In the genomic region with DNA sequence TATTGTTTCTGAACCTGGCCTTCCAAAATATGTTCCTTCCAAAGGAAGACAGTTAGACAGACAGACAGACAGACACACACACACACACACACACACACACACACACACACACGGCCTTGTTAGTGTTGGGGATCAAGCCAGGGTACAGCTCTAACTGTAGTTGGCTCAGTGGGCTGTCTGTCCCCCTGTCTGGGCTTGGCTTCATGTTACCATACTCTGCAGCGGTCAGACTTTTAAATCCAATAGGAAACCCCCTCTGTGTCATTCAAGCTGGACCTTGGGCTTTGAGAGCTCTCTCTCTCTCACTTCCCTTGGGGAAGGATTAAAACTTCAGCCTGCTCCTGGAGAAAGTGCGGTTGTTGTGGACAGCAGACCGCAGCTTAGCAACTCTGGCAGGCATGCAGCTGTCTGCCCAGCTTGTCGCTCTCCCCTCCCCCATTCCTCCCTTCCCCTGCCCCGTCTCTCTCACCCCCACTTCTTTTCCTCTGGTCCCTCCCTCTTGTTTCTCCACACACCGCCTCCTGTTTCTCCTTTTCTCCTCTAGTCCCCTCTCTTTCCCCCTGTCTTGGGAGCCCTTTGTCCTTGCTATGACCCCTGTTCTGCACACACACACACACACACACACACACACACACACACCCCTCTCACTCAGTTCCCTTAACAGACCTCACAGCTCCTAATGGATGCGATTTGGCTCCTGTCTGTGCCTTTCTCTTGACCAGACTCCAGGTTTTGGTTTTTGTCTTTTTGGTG, we compare ENCODE assay signal across 7 mouse cellular contexts. TPM values are rescaled to one million over a fixed set of nuclear protein-coding genes. Genes with fewer than 3 reads are reported as not detected.
DNase-seq lines count a peak whose midpoint lies in the region; ATAC-seq lines count a peak whose summit lies in the region.

No protein-coding gene starts in this region.

- H3K4me3 ChIP-seq in heart, embryonic 13.5 days = 0 out of 2 replicates have a peak overlapping the region, but pooled peaks have one; percentile 16
- H3K4me3 ChIP-seq in limb, embryonic 10.5 days = peak overlapping the region; percentile 26
- no peak overlapping the region for H3K4me3 ChIP-seq in midbrain, embryonic 12.5 days

- peaks cover 88% of the 10 kb centered on the region for H3K4me1 ChIP-seq in heart, embryonic 13.5 days
- peaks cover 64% of the 10 kb centered on the region for H3K4me1 ChIP-seq in limb, embryonic 10.5 days
- H3K4me1 ChIP-seq in midbrain, embryonic 12.5 days = peaks cover 79% of the 10 kb centered on the region

- ATAC-seq in heart, embryonic 13.5 days (ENCODE audit: extremely low read depth, insufficient number of reproducible peaks, low FRiP score, low TSS enrichment) = peak; percentile 38; the same call in 1 of the 2 replicates
- ATAC-seq in midbrain, embryonic 12.5 days (ENCODE audit: low FRiP score, low read depth) = peak; percentile 88

- peak overlapping the region; percentile 54 for H3K4me2 ChIP-seq in heart, embryonic 13.5 days
- peak overlapping the region; percentile 28 for H3K4me2 ChIP-seq in midbrain, embryonic 12.5 days (replicated peaks)

- peak; percentile 56 for DNase-seq in urinary bladder, postnatal 14 days (ENCODE audit: low spot score)
- DNase-seq in urinary bladder, adult 18-20 months (ENCODE audit: low spot score in 2 of 2) = no peak
- DNase-seq in embryo, embryonic 9.5 days (ENCODE audit: extremely low spot score) = peak; percentile 86
- peak; percentile 76 for DNase-seq in limb, embryonic 10.5 days (ENCODE audit: low spot score)
- peak; percentile 42 to 67 for DNase-seq in thymus, postnatal 36 days

- H3K9me3 ChIP-seq in heart, embryonic 13.5 days = no peaks in the 10 kb centered on the region
- no peaks in the 10 kb centered on the region for H3K9me3 ChIP-seq in limb, embryonic 10.5 days (replicated peaks)
- no peaks in the 10 kb centered on the region for H3K9me3 ChIP-seq in midbrain, embryonic 12.5 days

- H3K36me3 ChIP-seq in heart, embryonic 13.5 days = peaks cover 6% of the 10 kb centered on the region; the same call in 1 of the 2 replicates
- peaks cover 5% of the 10 kb centered on the region for H3K36me3 ChIP-seq in limb, embryonic 10.5 days
- 0 out of 2 replicates have a peak, but pooled peaks cover 4% of the 10 kb centered on the region for H3K36me3 ChIP-seq in midbrain, embryonic 12.5 days

- peak overlapping the region; percentile 97 for H3K27ac ChIP-seq in heart, embryonic 13.5 days (replicated peaks)
- peak overlapping the region; percentile 90 for H3K27ac ChIP-seq in limb, embryonic 10.5 days
- peak overlapping the region; percentile 97 for H3K27ac ChIP-seq in midbrain, embryonic 12.5 days (replicated peaks)

- H3K9ac ChIP-seq in heart, embryonic 13.5 days = peak overlapping the region; percentile 72
- H3K9ac ChIP-seq in midbrain, embryonic 12.5 days (replicated peaks) = no peak overlapping the region

- no peaks in the 10 kb centered on the region for H3K27me3 ChIP-seq in heart, embryonic 13.5 days (replicated peaks)
- H3K27me3 ChIP-seq in limb, embryonic 10.5 days (ENCODE audit: low read depth, poor library complexity, severe bottlenecking) = no peaks in the 10 kb centered on the region
- H3K27me3 ChIP-seq in midbrain, embryonic 12.5 days = no peaks in the 10 kb centered on the region

- WGBS in heart, embryonic 13.5 days = under 1% methylated on average over 8 of the region's 8 CpGs
- 3% methylated on average over 8 of the region's 8 CpGs for WGBS in limb, embryonic 10.5 days
- WGBS in midbrain, embryonic 12.5 days = under 1% methylated on average over 8 of the region's 8 CpGs

RNA-seq across cellular contexts. Expression of gene Trak1, which starts 34.8 kb away (rescaled TPM):
- polyA plus RNA-seq in heart, embryonic 13.5 days (2015; fragmentation: Nextera tagmentation; extraction: Ambion mirVana) = 30.4 and 32.2 TPM in 2 replicates
- polyA plus RNA-seq in limb, embryonic 10.5 days (2016; fragmentation: Nextera tagmentation; extraction: Ambion mirVana) = 9.6 and 12.2 TPM in 2 replicates
- polyA plus RNA-seq in midbrain, embryonic 12.5 days (2016; fragmentation: Nextera tagmentation; extraction: Ambion mirVana) = 38.0 and 42.2 TPM in 2 replicates

RNA-seq across cellular contexts. Expression of gene Ulk4, which starts 55.1 kb away (rescaled TPM):
- 95.9 and 112 TPM in 2 replicates for polyA plus RNA-seq in heart, embryonic 13.5 days (2015; fragmentation: Nextera tagmentation; extraction: Ambion mirVana)
- 119 and 140 TPM in 2 replicates for polyA plus RNA-seq in limb, embryonic 10.5 days (2016; fragmentation: Nextera tagmentation; extraction: Ambion mirVana)
- polyA plus RNA-seq in midbrain, embryonic 12.5 days (2016; fragmentation: Nextera tagmentation; extraction: Ambion mirVana) = 193 and 218 TPM in 2 replicates

Comparison
In these comparisons a context has a peak if more than half of its experiments do, and no peak if none do; other contexts are left out.
1. DNase-seq: peak in urinary bladder, postnatal 14 days (single experiment), embryo, embryonic 9.5 days (single experiment), limb, embryonic 10.5 days (single experiment) and thymus, postnatal 36 days (2 of 2); none in urinary bladder, adult 18-20 months (0 of 2).
2. Peak in every context shown above with its lines, with median percentiles within 50 percentile points of each other: H3K27ac ChIP-seq.